Mouse (Mus musculus): ENCODE measurements at regions not wholly inside any gene's neighbourhood (a gene's known extent, or its start where the extent isn't known, plus 50 kb on each side); places are given as distances from the start of the nearest gene placed in this dataset.

DNA sequence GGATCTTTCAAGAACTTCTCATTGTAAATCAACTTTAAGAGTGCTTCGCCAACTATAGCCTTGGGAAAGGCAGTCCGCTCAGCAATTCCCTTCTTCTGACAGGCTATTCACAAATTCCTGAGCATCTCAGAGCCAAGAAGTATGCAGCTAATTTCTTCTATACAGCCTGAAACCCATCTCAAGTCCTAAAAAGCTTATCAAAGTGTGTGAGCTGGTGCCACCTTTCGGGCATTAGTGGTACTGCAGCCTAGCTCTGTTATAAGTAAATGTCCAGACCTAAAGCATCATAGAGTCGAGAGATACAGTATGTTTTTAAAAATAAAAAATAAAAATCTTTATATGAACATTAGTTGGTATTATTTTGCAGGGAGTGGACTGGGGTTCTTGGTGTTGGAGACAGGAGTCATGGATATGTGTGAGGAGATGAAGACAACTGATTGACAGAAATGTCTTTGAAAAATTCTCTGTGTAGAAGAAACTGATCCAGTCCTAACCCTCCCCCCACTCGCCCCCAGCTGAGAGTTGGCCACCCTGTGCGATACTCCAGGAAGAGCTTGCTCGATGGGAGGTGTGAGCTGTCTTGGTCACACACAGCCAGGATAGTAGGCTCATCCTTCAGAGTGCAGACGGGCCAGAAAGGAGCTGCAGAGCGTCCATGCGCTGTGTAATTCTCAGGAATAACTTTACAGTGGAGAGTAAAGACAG is 56.4 kb downstream of the Bod1 start:
- no peak overlapping the region for H3K4me3 ChIP-seq
- no peaks in the 10 kb centered on the region for H3K9me3 ChIP-seq
- H3K27ac ChIP-seq, result no peak overlapping the region
- WGBS, result 60% methylated on average over 10 of the region's 10 CpGs
- H3K4me2 ChIP-seq, result no peak overlapping the region
- no peak overlapping the region for H3K9ac ChIP-seq
- peak; percentile 44 for ATAC-seq (replicated peaks)
- no peaks in the 10 kb centered on the region for H3K27me3 ChIP-seq (replicated peaks)
- no peaks in the 10 kb centered on the region for H3K36me3 ChIP-seq (replicated peaks)
- H3K4me1 ChIP-seq, result peaks cover 9% of the 10 kb centered on the region; the same call in 1 of the 2 replicates

DNA sequence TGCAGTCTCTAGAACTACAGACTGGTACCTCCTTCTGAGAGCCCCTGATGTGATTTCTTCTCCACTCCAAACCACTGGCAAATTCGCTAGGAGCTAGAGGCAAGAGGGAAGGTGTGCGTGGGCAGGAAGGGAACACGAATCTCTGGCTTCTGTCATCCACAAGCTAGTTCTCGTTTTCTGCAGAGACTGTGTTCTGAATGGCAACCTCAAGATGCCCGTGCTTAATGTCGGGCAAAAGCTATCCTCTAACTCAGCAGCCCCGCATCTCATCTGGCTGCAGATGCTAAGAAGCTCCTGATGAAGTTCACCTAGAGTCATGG is 57.3 kb downstream of the Bod1 start:
- H3K9ac ChIP-seq, result no peak overlapping the region

DNA sequence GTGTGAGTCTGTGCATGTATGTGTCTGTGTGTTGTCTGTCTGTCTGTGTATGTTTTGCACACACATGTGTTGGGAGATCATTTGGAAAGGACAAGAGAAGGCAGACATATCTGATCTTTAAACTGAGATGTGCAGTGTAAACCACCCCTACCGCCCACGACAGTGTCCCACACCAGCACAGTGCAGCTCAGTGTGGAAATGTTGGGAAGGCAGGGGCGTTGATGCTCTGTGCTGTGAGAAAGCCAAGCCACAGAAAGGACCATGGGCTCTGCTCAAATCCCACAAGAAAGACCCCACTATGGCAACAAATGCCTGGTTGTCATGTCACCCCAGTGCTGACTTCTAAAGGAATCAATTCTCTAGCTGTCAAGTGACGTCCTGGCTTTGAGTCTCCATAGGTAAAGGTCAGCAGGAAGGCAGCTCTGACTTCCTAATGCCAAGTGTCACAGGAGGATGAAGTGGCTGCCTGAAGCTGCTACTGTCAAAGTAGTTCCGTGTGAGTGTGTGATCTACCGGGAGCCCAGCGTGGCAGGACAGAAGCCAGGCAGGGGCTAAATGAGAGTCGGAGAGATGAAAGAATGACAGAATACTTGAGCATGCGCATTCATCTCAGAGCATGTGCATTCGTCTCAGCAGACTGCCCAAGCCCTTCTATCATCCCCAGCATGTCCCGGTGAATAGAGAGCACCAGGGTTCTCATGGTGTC is 57.8 kb downstream of the Bod1 start:
- H3K4me3 ChIP-seq, result peak overlapping the region; percentile 12; the same call in 1 of the 2 replicates
- no peak overlapping the region for H3K9ac ChIP-seq
- H3K4me2 ChIP-seq, result peak overlapping the region; percentile 36
- no peaks in the 10 kb centered on the region for H3K27me3 ChIP-seq (replicated peaks)
- ATAC-seq (replicated peaks), result peak; percentile 66
- WGBS, result 34% methylated on average over 11 of the region's 11 CpGs
- peaks cover 9% of the 10 kb centered on the region; the same call in 1 of the 2 replicates for H3K4me1 ChIP-seq
- no peak overlapping the region for H3K27ac ChIP-seq
- no peaks in the 10 kb centered on the region for H3K9me3 ChIP-seq
- no peaks in the 10 kb centered on the region for H3K36me3 ChIP-seq (replicated peaks)

More for the DNA sequence above, 57.3 kb downstream of the Bod1 start:
- Histone ChIP-seq H3K27me3 (replicated peaks) (no peaks in the 10 kb centered on the region), H3K4me2 (peak overlapping the region; percentile 36), H3K4me1 (peaks cover 9% of the 10 kb centered on the region; the same call in 1 of the 2 replicates), H3K27ac (no peak overlapping the region), H3K36me3 (replicated peaks) (no peaks in the 10 kb centered on the region), H3K4me3 (peak overlapping the region; percentile 12; the same call in 1 of the 2 replicates), H3K9me3 (no peaks in the 10 kb centered on the region)
- WGBS, result 86% methylated on average over 7 of the region's 7 CpGs
- no peak for ATAC-seq (replicated peaks)

DNA sequence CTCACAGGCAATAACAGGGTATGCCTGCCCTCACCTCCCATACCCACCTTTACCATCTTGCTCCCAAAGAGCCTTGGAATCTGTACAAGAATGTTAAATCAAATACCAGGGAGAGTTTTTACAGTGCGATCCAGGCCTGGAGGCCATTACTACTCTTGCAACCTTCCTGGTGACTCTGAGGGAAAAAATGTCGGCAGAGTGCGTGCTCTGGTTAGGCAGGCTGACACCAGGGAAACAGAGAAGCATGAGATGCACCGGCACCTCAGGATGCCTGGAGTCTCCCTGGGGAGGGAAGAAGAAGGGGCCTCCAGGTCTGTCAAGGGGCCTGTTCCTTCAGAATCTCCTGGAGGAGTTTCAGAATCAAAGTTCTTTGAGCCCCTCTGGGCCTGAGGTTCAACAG is 63.2 kb downstream of the Bod1 start:
- no peaks in the 10 kb centered on the region for H3K9me3 ChIP-seq
- H3K4me3 ChIP-seq, result no peak overlapping the region
- no peak for ATAC-seq (replicated peaks)
- H3K4me1 ChIP-seq, result no peaks in the 10 kb centered on the region
- no peak overlapping the region for H3K9ac ChIP-seq
- WGBS, result 92% methylated on average over 4 of the region's 4 CpGs
- no peaks in the 10 kb centered on the region for H3K36me3 ChIP-seq (replicated peaks)
- H3K27ac ChIP-seq, result no peak overlapping the region
- no peak overlapping the region for H3K4me2 ChIP-seq
- no peaks in the 10 kb centered on the region for H3K27me3 ChIP-seq (replicated peaks)

DNA sequence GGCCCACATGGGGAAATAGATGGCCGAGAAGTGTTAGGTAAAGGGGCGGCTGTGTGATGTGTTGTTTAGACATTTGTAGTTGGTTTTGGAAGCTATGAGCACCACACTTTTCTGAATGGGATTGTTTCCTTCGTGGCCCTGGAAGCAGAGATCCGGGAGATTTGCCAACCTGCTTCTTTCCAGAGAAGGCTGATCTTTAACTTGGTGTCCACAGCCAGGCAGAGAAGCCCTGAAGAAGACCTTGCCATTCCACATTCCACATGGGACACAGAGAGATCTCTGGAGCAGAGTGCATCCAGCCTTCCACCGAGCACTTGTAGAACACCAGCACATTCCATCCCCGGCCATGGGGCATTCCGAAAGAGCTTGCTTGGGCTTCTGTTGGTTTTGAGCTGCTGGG is 70.2 kb downstream of the Bod1 start:
- H3K4me2 ChIP-seq, result no peak overlapping the region
- H3K27ac ChIP-seq, result no peak overlapping the region
- ATAC-seq (replicated peaks), result no peak
- 90% methylated on average over 7 of the region's 7 CpGs for WGBS
- no peaks in the 10 kb centered on the region for H3K4me1 ChIP-seq
- no peaks in the 10 kb centered on the region for H3K27me3 ChIP-seq (replicated peaks)
- no peak overlapping the region for H3K4me3 ChIP-seq
- no peaks in the 10 kb centered on the region for H3K36me3 ChIP-seq (replicated peaks)
- no peaks in the 10 kb centered on the region for H3K9me3 ChIP-seq
- no peak overlapping the region for H3K9ac ChIP-seq

DNA sequence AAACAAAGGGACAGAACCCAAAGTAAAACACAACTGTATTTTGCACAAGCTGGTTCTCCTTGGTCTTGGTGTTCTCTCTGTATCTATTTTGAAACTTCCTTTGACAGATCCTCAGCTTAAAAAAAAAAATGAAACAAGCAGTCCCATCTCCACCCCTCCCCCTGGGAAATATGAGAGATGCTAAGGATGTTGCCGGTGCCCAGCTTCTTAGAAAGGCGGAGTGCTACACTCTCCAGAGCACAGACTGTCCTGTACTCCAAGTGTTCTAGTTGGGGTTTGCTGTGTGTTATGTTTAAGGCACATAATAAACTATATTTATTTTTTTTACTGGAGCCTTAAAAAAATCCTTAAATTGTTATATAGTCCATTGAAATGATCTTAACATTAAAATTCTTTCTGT is 78.1 kb downstream of the Bod1 start:
- H3K4me1 ChIP-seq, result no peaks in the 10 kb centered on the region
- no peak for ATAC-seq (replicated peaks)
- 89% methylated on average over 2 of the region's 2 CpGs for WGBS
- H3K36me3 ChIP-seq (replicated peaks), result no peaks in the 10 kb centered on the region
- H3K4me2 ChIP-seq, result no peak overlapping the region
- H3K9ac ChIP-seq, result no peak overlapping the region
- no peak overlapping the region for H3K27ac ChIP-seq
- no peak overlapping the region for H3K4me3 ChIP-seq
- no peaks in the 10 kb centered on the region for H3K27me3 ChIP-seq (replicated peaks)
- H3K9me3 ChIP-seq, result no peaks in the 10 kb centered on the region

DNA sequence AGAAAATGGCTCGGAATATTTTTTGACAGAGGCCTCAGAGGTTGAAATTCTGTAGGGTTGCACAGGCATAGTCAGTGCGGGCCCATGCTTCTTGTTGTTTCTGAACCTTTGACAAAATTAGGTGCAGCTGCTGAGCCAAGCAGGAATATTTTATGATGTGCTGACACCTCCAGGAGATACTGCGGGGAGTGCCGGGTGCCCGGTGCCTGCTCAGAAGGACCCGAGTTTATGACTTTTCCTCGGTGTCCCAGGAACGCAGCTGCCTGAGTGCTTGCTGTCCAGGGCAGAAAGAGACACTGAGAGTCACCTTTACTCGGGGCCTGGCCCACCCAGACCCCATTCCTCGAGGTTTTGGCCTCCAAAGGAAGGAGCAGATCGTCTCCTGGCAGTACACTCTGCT is 79.6 kb downstream of the Bod1 start:
- Histone ChIP-seq H3K27me3 (replicated peaks) (no peaks in the 10 kb centered on the region), H3K27ac (no peak overlapping the region), H3K9ac (no peak overlapping the region), H3K9me3 (no peaks in the 10 kb centered on the region), H3K4me2 (no peak overlapping the region), H3K4me3 (no peak overlapping the region), H3K36me3 (replicated peaks) (no peaks in the 10 kb centered on the region), H3K4me1 (no peaks in the 10 kb centered on the region)
- no peak for ATAC-seq (replicated peaks)
- WGBS, result 83% methylated on average over 11 of the region's 11 CpGs

DNA sequence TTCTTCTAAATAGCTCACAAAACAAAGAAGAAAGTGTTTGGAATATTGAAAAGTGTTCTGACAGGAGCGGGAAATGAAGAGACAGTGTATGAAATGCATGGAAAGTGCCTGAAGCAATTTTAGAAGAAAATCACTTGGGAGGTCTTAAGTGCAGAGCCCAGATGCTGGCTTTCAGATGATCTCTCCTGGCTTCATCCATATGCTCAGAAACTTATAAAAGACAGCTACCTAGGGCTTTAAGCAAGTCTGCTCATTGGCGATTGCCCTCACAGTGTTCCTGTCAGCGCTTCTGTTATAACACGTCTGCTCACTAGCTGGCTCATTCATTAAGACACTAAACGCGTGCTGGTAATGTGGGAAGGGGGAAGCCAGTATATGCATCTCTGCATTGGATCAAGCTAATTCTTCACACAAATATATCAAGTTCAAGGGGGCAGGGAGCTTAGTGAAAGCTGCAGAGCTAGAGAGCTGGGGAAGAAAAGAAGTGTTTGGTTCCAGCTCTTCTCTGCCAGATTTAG is 80.6 kb downstream of the Bod1 start:
- H3K27ac ChIP-seq, result no peak overlapping the region
- no peaks in the 10 kb centered on the region for H3K36me3 ChIP-seq (replicated peaks)
- no peak overlapping the region for H3K9ac ChIP-seq
- ATAC-seq (replicated peaks), result peak; percentile 62; the same call in 1 of the 2 replicates
- H3K4me2 ChIP-seq, result no peak overlapping the region
- no peak overlapping the region for H3K4me3 ChIP-seq
- no peaks in the 10 kb centered on the region for H3K4me1 ChIP-seq
- H3K9me3 ChIP-seq, result no peaks in the 10 kb centered on the region
- H3K27me3 ChIP-seq (replicated peaks), result no peaks in the 10 kb centered on the region
- 66% methylated on average over 6 of the region's 6 CpGs for WGBS

DNA sequence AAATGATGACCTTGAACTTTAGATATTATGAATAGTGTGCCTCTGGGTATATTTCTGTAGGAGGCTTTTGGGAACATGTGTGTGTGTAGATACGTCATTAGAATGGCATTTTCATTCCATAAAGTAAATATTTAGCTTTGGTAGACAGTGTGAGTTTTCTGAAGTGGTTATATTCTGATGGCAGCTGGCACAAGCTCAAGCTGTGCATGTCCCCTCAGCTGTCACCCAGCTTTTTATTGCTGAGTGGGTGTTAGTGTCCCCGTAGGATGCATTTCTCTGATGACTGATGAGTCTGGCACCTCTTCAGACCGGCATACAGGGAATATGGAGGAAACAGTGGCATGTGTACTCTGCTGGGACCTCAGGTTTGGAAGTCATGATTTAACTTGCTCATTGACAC is 96.7 kb downstream of the Bod1 start:
- Histone ChIP-seq H3K27me3 (replicated peaks) (no peaks in the 10 kb centered on the region), H3K9me3 (no peaks in the 10 kb centered on the region), H3K4me2 (no peak overlapping the region), H3K9ac (no peak overlapping the region), H3K4me1 (no peaks in the 10 kb centered on the region), H3K27ac (no peak overlapping the region), H3K36me3 (replicated peaks) (no peaks in the 10 kb centered on the region), H3K4me3 (no peak overlapping the region)
- no peak for ATAC-seq (replicated peaks)
- WGBS, result 81% methylated on average over 3 of the region's 3 CpGs

DNA sequence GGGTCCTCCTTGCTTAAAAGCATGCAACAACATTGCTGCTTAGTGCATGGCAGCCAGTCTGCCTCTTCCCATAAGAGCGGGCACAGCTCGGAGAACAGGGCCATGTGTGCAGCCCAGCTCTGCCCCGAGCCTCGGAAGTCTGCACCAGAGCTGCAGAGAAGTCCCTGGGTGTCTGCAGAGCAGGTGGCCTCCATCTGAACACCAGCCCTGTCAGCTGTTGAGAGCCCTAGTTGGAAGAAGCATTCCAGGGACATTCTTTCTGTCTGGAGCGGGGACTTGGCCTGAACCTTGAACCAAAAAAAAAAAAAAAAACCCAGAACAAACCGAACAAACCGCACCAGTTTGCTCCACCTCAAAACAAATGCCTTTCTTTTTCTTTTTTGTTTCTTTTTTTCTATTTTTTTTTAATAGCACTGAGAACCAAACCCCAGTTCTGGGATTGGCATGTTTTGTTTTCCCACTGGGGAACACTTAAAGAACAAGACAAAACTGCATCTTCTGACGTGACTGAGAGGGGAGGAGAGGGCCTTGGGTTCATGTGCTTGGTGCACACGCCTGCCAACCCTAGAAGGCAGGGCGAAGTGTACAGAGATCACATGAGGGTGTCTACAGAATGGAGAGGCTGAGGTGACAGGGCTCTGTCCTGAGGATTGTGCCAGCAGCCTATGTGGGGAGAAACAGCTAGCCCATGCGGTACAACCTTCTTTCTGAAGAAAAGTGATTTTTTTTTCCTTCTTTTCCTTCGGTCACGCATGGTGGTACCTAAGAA is 106.8 kb downstream of the Bod1 start:
- Histone ChIP-seq H3K4me1 (no peaks in the 10 kb centered on the region), H3K36me3 (replicated peaks) (no peaks in the 10 kb centered on the region), H3K9ac (no peak overlapping the region), H3K4me3 (no peak overlapping the region), H3K27me3 (replicated peaks) (no peaks in the 10 kb centered on the region), H3K27ac (no peak overlapping the region), H3K9me3 (no peaks in the 10 kb centered on the region), H3K4me2 (no peak overlapping the region)
- ATAC-seq (replicated peaks), result no peak
- 82% methylated on average over 13 of the region's 13 CpGs for WGBS

DNA sequence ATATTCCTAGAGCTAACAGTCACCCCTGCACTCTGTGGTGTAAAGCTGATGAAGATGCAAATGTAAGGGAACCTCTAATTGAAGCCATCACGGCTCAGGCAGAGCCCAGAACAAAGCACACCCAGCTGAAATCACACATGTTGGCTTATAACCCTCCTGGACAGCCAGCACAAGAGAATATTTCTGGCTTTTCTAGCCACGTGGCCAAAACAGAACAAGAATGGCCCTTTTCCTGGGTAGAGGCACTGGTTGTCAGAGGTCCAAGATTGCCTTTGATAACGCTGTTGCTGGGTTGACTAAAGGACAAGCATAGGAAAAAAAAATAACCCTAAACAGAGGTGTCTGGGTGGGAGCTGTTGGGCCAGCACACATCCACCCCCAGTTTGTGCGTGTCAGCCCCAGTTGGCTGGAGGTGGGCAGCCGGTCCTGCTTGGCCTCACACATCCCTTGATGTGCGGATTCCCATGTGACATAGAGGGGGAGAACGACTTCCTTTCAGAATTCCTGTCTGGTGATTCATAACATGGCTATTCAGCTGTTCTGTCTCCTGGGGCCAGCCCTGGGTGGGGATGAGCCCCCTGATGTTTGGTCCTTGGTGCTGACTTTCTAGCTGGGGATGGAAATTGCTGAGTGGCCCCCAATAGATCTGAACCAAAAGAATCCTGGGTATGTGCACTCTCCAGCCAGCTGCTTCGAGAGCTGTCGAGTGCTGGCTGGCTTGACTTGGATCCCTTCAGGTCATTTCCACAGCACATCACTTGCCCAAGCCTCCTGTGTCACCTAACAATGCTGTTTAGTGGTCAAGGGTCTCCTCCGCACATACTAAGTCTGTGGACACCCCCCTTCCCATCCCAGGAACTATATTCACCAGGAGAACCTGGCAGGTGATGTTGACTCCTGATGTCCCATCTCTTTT is 107.6 kb downstream of the Bod1 start:
- ATAC-seq (replicated peaks), result no peak
- Histone ChIP-seq H3K9me3 (no peaks in the 10 kb centered on the region), H3K4me3 (no peak overlapping the region), H3K27me3 (replicated peaks) (no peaks in the 10 kb centered on the region), H3K27ac (no peak overlapping the region), H3K4me2 (no peak overlapping the region), H3K36me3 (replicated peaks) (no peaks in the 10 kb centered on the region), H3K4me1 (no peaks in the 10 kb centered on the region), H3K9ac (no peak overlapping the region)
- 70% methylated on average over 10 of the region's 10 CpGs for WGBS

DNA sequence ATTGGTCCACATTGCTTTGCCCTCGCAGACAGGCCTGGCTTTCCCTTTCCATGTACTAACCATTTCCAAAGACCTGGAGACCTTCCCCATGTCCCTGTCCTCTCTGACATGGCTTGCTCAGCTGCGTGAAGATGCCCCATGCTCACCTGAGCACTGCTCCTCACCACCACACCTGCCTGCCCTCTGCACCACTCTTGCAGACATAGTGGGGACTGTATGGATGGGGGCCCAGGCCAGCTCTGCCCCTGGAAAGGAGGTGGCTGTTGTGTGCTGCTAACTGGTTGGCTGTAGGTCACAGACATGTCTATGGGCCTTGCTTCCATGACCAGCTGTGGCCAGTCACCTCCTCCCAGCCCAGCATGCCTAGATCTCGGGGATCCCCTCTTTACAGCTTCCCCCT is 108.7 kb downstream of the Bod1 start:
- 83% methylated on average over 3 of the region's 3 CpGs for WGBS
- Histone ChIP-seq H3K4me1 (no peaks in the 10 kb centered on the region), H3K9ac (no peak overlapping the region), H3K9me3 (no peaks in the 10 kb centered on the region), H3K4me2 (no peak overlapping the region), H3K4me3 (no peak overlapping the region), H3K27me3 (replicated peaks) (no peaks in the 10 kb centered on the region), H3K27ac (no peak overlapping the region), H3K36me3 (replicated peaks) (no peaks in the 10 kb centered on the region)
- ATAC-seq (replicated peaks), result no peak

Data from midbrain, embryonic 15.5 days (tissue).